Mouse (Mus musculus) gastrocnemius, adult 8-10 months (tissue): Measurements from ENCODE around the gene Zfp651. TPM values are rescaled to one million over a fixed set of nuclear protein-coding genes. Genes with fewer than 3 reads are reported as not detected.

ENCODE experiments used
- DNase-seq, 2 experiments: peaks; one replicate each; pipeline ENCODE4 v3.0.0; 2022; ENCODE audit warnings: low spot score in 2 of 2
- total RNA-seq, 4 experiments: library from RNA; stranded (reverse); gene quantifications; 2 replicates each; pipeline ENCODE4 v1.2.4; 2022

The Zfp651 gene
- total RNA-seq, 4 experiments from 2014 or later, result 144 to 158 (median 155) TPM

GRCm38 (mm10) chr9:121810081-121810821 lies 51.1 kb downstream of the Zfp651 start:
- no peak for DNase-seq

DNA sequence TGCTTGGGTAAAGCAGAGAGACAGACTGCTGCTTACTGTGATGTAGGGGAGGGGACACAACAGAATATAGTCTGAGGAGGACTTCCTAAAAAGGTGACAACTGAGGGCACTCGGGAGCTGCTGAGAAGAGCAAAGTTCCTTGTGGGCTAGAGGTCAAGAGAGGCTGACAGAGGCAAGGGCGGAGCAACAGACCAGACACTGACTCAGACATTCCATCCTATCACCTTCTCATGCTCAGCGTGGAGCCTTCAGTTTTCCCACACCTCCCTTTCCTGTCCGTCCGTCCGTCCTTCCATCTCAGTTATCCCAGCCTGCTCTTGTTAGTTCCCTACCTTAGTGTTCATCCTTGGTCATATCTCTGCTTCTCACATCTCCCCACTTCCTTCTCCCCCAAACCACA lies 56.1 kb downstream of the Zfp651 start:
- DNase-seq, result no peak

DNA sequence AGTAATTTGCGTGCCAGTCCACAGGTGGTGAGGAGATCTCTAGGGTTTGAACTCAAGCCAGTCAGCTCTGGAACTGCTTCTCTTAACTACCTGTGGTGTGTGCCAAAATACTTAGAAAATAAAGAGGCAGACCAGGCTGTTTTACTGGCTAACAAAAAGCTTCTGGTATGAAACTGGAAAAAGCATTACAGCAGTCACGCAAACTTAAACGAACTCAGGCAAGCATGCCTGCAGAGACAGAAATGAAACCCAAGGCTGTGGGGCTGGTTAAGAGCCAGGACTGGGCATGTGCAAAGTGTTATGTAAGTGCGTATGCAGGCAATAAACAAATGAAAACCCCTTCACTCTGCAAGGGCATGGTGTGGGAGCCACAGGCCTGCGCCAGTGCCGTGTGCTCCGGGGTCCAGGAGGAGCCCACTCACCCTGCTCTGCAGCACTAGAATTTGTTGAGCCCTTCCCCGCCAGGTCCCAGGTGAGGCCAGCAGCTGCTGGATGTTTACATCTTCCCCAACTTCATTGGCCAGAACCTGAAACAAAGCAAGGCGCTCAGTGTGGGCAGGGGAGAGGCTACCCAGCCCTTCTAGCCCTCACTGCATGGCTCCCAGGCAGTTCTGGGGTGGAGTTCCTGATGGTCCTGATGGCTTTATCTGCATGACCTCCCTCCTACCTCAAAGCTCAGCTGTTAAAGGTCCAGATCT lies 60.1 kb downstream of the Zfp651 start:
- DNase-seq, result peak in 1 of 2 experiments; percentile 66

GRCm38 (mm10) chr9:121819771-121820471 lies 60.8 kb downstream of the Zfp651 start:
- DNase-seq, result no peak

DNA sequence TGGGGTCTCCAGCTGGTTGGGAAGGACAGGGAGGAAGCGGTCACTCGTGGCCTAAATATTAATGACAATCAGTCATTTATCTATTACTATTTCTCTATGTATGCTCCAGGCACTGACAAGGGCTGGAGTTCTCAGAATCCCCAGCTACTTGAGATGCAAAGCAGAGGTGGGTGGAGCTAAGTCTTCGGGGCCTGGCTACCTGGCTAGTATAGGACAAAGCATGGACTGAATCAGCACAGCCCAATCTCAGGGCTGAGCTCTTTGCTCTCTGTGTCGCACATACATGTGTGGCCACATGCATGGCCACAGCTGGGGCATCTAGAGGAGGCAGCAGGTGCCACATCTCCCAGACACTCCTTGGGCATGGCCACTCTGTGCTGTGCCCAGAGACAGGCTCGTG lies 61.6 kb downstream of the Zfp651 start:
- DNase-seq, result no peak

Other genes with a start within 250 kb of the Zfp651 start
- gene Lyzl4, start 117.2 kb upstream of the Zfp651 start, total RNA-seq, result not detected
- gene Vipr1, start 116.6 kb upstream of the Zfp651 start, total RNA-seq, result 1 to 10 TPM in 3 of 4 experiments, under 1 TPM in 1; 0.96 to 2.0 (median 1.2) TPM
- gene Sec22c, start 53.8 kb upstream of the Zfp651 start, total RNA-seq, result 1 to 10 TPM; 4.5 to 5.0 (median 4.6) TPM
- gene Ss18l2, start 49.0 kb upstream of the Zfp651 start, total RNA-seq, result 100 to 1,000 TPM; 111 to 123 (median 121) TPM
- 10 to 100 TPM; 27.7 to 38.7 (median 34.6) TPM for gene Nktr, start 40.2 kb upstream of the Zfp651 start, total RNA-seq
- 100 to 1,000 TPM; 117 to 138 (median 135) TPM for gene Klhl40, start 18.3 kb downstream of the Zfp651 start, total RNA-seq
- 100 to 1,000 TPM; 129 to 160 (median 141) TPM for gene Hhatl, start 33.2 kb downstream of the Zfp651 start, total RNA-seq
- gene Ccdc13, start 80.1 kb downstream of the Zfp651 start, total RNA-seq, result under 1 TPM in 1 of 4 experiments, not detected in 3; 0.15 TPM
- gene Higd1a, start 99.0 kb downstream of the Zfp651 start, total RNA-seq, result 10 to 100 TPM; 76.7 to 98.3 (median 89.0) TPM
- 1 to 10 TPM in 1 of 4 experiments, under 1 TPM in 3; 0.61 to 1.2 (median 0.64) TPM for gene Ackr2, start 139.0 kb downstream of the Zfp651 start, total RNA-seq
- gene Cyp8b1, start 157.0 kb downstream of the Zfp651 start, total RNA-seq, result not detected
- under 1 TPM; 0.31 to 0.94 (median 0.60) TPM for gene Fam198a, start 191.7 kb downstream of the Zfp651 start, total RNA-seq
- 10 to 100 TPM; 14.1 to 17.8 (median 16.4) TPM for gene Pomgnt2, start 237.8 kb downstream of the Zfp651 start, total RNA-seq